Mouse (Mus musculus) heart, adult 2 months (tissue): ENCODE results near the gene Eif3b.

Experiments used
- CTCF ChIP-seq: fragments of 200-600 bp; IDR thresholded peaks from 2 replicates; pipeline ENCODE4 v1.8.1; 2022; ENCODE audit warnings: antibody characterized with exemption, mild to moderate bottlenecking, moderate library complexity
- EP300 ChIP-seq: fragments of 200-500 bp; IDR thresholded peaks from 2 replicates; pipeline ENCODE4 v1.6.1; 2011; ENCODE audit warnings: low read depth, low read length, control low read depth; ENCODE audit not compliant: insufficient read depth
- POLR2A ChIP-seq: fragments of 200-500 bp; IDR thresholded peaks from 2 replicates; pipeline ENCODE4 v1.6.1; 2011; ENCODE audit warnings: mild to moderate bottlenecking, low read depth, low read length, control low read depth; ENCODE audit not compliant: insufficient read depth

- TF ChIP-seq CTCF (no peak), POLR2A (no peak), EP300 (no peak)
These were observed 38.0 kb upstream of the Eif3b start for GRCm38 (mm10) chr5:140381156-140381555.
